Mouse (Mus musculus) CH12.LX (cell line): ENCODE data around the gene Wfdc12.

Source experiments
- CHD2 ChIP-seq: IDR thresholded peaks from 2 replicates; pipeline ENCODE4 v1.6.1; 2011; ENCODE audit warnings: low read length, improper control_type of control experiment
- GABPA ChIP-seq: IDR thresholded peaks from 2 replicates; pipeline ENCODE4 v1.6.1; 2012; ENCODE audit warnings: low read depth, low read length, improper control_type of control experiment, inconsistent platforms; ENCODE audit not compliant: insufficient replicate concordance
- MAFK ChIP-seq: IDR thresholded peaks from 2 replicates; pipeline ENCODE4 v1.6.1; 2011; ENCODE audit warnings: low read length, improper control_type of control experiment; ENCODE audit not compliant: insufficient replicate concordance
- NELFE ChIP-seq: IDR thresholded peaks from 2 replicates; pipeline ENCODE4 v1.6.1; 2011; ENCODE audit warnings: low read depth, low read length, improper control_type of control experiment
- ZNF384 ChIP-seq: IDR thresholded peaks from 2 replicates; pipeline ENCODE4 v1.6.1; 2012; ENCODE audit warnings: low read depth, low read length, improper control_type of control experiment, inconsistent platforms

DNA sequence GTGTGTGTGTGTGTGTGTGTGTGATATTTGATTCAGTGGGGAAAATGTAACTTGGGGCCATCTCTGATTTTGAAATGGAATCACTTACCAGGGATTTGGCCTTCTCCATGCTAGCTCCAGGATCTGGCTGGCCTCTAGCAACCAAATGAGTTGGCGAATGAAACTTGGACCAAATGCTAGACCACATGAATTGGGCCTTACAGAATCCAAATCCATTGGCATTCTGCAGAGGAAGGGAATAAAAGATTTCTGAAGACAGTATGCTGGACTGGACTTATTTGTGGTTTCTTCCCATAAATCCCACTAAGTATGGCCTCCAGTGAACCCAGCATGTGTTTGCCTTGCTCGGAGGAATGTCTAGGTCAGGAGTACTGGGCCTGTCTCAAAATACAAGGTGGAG, 31.6 kb downstream of the Wfdc12 start:
- TF ChIP-seq GABPA (no peak), ZNF384 (no peak), NELFE (no peak), MAFK (no peak), CHD2 (no peak)
